Mouse (Mus musculus) lung, postnatal 0 days (tissue): ENCODE results near the gene Defb11. TPM values are rescaled to one million over a fixed set of nuclear protein-coding genes. Genes with fewer than 3 reads are reported as not detected.
"Not testable (repeated sequence)": the region's sequence is repeated elsewhere in the genome, so short reads cannot be mapped to it uniquely, and the experiment has no call there.

Experiments used
- ATAC-seq: fragments of 200-750 bp; cut with Nextera tagmentation; 2 replicates; pipeline ENCODE4 v1.8.0; 2017; ENCODE audit warnings: moderate library complexity
- DNase-seq: peaks from one replicate; pipeline ENCODE4 v3.0.0-alpha.2; 2016; ENCODE audit warnings: low spot score
- H3K27ac ChIP-seq: fragments of 300-500 bp; sonication (generic); 2 replicates; pipeline ENCODE4 v1.5.1; 2014; ENCODE audit warnings: antibody characterized with exemption, mild to moderate bottlenecking, low read length, mixed read lengths
- H3K27me3 ChIP-seq: fragments of 300-500 bp; sonication (generic); replicated peaks from 2 replicates; pipeline ENCODE4 v1.6.1; 2014; ENCODE audit warnings: low read length, mixed read lengths; ENCODE audit not compliant: insufficient read depth
- H3K36me3 ChIP-seq: fragments of 300-500 bp; sonication (generic); 2 replicates; pipeline ENCODE4 v1.6.1; 2014; ENCODE audit warnings: low read length, mixed read lengths; ENCODE audit not compliant: insufficient read depth
- H3K4me1 ChIP-seq: fragments of 300-500 bp; sonication (generic); 2 replicates; pipeline ENCODE4 v1.6.1; 2014; ENCODE audit warnings: antibody characterized with exemption, low read depth, low read length, mixed read lengths; ENCODE audit not compliant: insufficient read depth
- H3K4me2 ChIP-seq: fragments of 300-500 bp; sonication (generic); replicated peaks from 2 replicates; pipeline ENCODE4 v1.6.1; 2014; ENCODE audit warnings: low read depth, mild to moderate bottlenecking, low read length, moderate library complexity, mixed read lengths
- H3K4me3 ChIP-seq: fragments of 300-500 bp; sonication (generic); 2 replicates; pipeline ENCODE4 v1.5.1; 2014; ENCODE audit warnings: low read depth, low read length
- H3K9ac ChIP-seq: fragments of 300-500 bp; sonication (generic); replicated peaks from 2 replicates; pipeline ENCODE4 v1.6.1; 2014; ENCODE audit warnings: low read depth, mild to moderate bottlenecking
- H3K9me3 ChIP-seq: fragments of 300-500 bp; sonication (generic); 2 replicates; pipeline ENCODE4 v1.6.1; 2016; ENCODE audit warnings: low read length, mixed read lengths
- CTCF ChIP-seq: IDR thresholded peaks from 2 replicates; pipeline ENCODE4 v1.5.1; 2016; ENCODE audit warnings: antibody characterized with exemption, mild to moderate bottlenecking
- EP300 ChIP-seq: IDR thresholded peaks from 2 replicates; pipeline ENCODE4 v1.6.1; 2016; ENCODE audit warnings: antibody characterized with exemption, mild to moderate bottlenecking, control low read depth
- WGBS: fragments of 180-500 bp; shearing (Covaris S2); extraction: QIAGEN DNeasy Blood & Tissue Kit; methylation state at CpG from one replicate; pipeline ENCODE4 v1.1.7; 2014; 5-methylcytosine and 5-hydroxymethylcytosine counted together
- polyA plus RNA-seq: library from polyadenylated mRNA; unstranded; fragments of >200 nt; fragmentation: Nextera tagmentation; extraction: Ambion mirVana; gene quantifications from 2 replicates; pipeline ENCODE4 v1.2.1, GENCODE M21; 2015

The Defb11 gene
- polyA plus RNA-seq, 1 experiment from 2014 or later = not detected

DNA sequence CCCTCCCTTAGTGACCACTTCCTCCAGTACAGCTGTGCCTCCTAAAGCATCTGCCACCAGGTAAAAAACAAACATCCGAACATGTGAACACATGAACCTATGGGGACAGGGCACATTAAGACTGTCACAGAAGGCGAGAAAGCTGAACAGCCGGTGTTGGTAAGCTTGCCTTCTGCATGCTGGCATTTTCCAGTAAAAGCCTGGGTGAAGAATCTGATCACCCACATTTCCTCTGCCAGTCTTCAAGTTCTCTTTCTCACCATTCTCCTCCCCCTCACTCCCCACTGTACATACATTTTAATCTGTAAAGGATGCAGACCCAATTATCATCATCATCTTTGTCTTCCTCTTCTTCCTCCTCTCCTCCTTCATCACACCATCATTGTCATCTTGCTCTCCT lies 9.4 kb upstream of the Defb11 start:
- ATAC-seq (no peak), DNase-seq (no peak)
- no peaks in the 10 kb centered on the region for H3K36me3 ChIP-seq
- no peaks in the 10 kb centered on the region for H3K27me3 ChIP-seq
- H3K4me2 ChIP-seq = no peak overlapping the region
- no peaks in the 10 kb centered on the region for H3K9me3 ChIP-seq
- WGBS = 76% methylated on average over 3 of the region's 3 CpGs
- H3K9ac ChIP-seq = no peak overlapping the region
- H3K4me1 ChIP-seq = no peaks in the 10 kb centered on the region
- TF ChIP-seq CTCF = no peak
- TF ChIP-seq EP300 = no peak
- H3K27ac ChIP-seq = no peak overlapping the region
- no peak overlapping the region for H3K4me3 ChIP-seq

DNA sequence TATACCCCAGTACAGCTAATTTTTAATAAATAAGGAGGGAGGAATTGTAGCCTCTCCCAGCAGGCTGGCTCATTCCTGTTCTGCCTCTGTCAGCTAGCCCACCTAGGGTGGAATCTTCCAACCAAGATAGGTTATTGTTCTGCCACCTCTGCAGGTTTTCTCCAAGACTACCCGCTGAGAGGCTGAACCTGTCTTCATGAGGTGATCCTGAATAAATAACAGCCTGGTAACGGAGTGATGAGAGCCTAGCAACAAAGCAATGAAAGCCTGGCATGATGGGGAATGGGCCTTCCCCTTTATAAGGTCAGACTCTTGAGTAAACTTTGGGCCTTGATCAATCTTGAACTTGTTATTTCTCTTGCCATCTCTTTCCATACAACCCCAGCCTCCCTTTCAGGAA lies 6.3 kb upstream of the Defb11 start:
- no peak overlapping the region for H3K4me2 ChIP-seq
- 19% methylated on average over 2 of the region's 2 CpGs for WGBS
- no peak overlapping the region for H3K9ac ChIP-seq
- H3K9me3 ChIP-seq = no peaks in the 10 kb centered on the region
- no peak for ATAC-seq
- TF ChIP-seq EP300 (no peak), CTCF (no peak)
- H3K4me3 ChIP-seq = no peak overlapping the region
- no peaks in the 10 kb centered on the region for H3K36me3 ChIP-seq
- no peak for DNase-seq
- no peaks in the 10 kb centered on the region for H3K27me3 ChIP-seq
- H3K4me1 ChIP-seq = no peaks in the 10 kb centered on the region
- H3K27ac ChIP-seq = no peak overlapping the region

- no peak for DNase-seq
- no peaks in the 10 kb centered on the region for H3K27me3 ChIP-seq
- H3K4me2 ChIP-seq = no peak overlapping the region
- 7% methylated on average over 1 of the region's 1 CpGs for WGBS
- no peak for ATAC-seq
- no peak overlapping the region for H3K9ac ChIP-seq
- no peak overlapping the region for H3K27ac ChIP-seq
- H3K4me3 ChIP-seq = no peak overlapping the region
- H3K4me1 ChIP-seq = no peaks in the 10 kb centered on the region
- H3K9me3 ChIP-seq = no peaks in the 10 kb centered on the region
- no peak for TF ChIP-seq EP300
- no peak for TF ChIP-seq CTCF
- no peaks in the 10 kb centered on the region for H3K36me3 ChIP-seq
Observed at GRCm38 (mm10) chr8:21911931-21912330, 5.7 kb upstream of the Defb11 start.

- not testable (repeated sequence) for H3K9me3 ChIP-seq, ATAC-seq, H3K4me1 ChIP-seq, H3K27me3 ChIP-seq, H3K36me3 ChIP-seq, H3K9ac ChIP-seq, H3K4me3 ChIP-seq, H3K4me2 ChIP-seq, DNase-seq, H3K27ac ChIP-seq
Observed at GRCm38 (mm10) chr8:21885321-21885720, 20.9 kb downstream of the Defb11 start, which contains the start of gene Defb9. TSS of gene Defb9 (minus strand) at chr8:21885421.

DNA sequence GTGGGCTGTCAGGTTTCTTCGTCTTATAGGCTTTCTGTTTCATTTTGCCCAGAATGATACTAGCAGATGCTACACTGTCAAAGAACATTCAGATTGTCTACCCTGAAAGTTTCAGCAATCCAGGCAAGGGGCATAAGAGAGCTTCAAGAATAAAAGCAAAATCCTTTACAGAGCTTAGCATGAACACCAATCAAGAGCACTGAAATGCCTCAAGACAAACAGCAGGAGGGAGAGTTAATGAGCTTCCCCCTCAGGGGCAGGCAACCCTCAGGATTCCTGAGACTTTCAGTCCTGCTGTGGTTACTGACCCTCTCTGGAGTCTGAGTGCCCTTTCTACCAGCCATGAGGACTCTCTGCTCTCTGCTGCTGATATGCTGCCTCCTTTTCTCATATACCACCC lies 47.6 kb downstream of the Defb11 start, which contains the start of gene Defb10:
Gene Defb10 (plus strand): TSS at position 316 of the 400 bp plus-strand sequence.
- not testable (repeated sequence) for H3K36me3 ChIP-seq, H3K4me3 ChIP-seq, ATAC-seq, H3K27ac ChIP-seq, H3K4me1 ChIP-seq, DNase-seq, H3K4me2 ChIP-seq, H3K27me3 ChIP-seq, H3K9me3 ChIP-seq, H3K9ac ChIP-seq
- WGBS = 43% methylated on average over 1 of the region's 1 CpGs

Other genes with a start within 250 kb of the Defb11 start
- gene Defa34, start 240.6 kb downstream of the Defb11 start, polyA plus RNA-seq = not detected in 2 replicates
- not detected in 2 replicates for gene AY761184, start 202.8 kb downstream of the Defb11 start, polyA plus RNA-seq
- not detected in 2 replicates for gene Defa24, start 171.9 kb downstream of the Defb11 start, polyA plus RNA-seq
- not detected in 2 replicates for gene Defb50, start 82.9 kb downstream of the Defb11 start, polyA plus RNA-seq
- gene Defb2, start 66.5 kb downstream of the Defb11 start, polyA plus RNA-seq = not detected in 2 replicates
- gene Defb10, start 47.5 kb downstream of the Defb11 start, polyA plus RNA-seq = not detected in 2 replicates
- not detected in 2 replicates for gene Defb9, start 21.0 kb downstream of the Defb11 start, polyA plus RNA-seq
- not detected in 2 replicates for gene Defb15, start 26.3 kb upstream of the Defb11 start, polyA plus RNA-seq
- gene Defb35, start 31.9 kb upstream of the Defb11 start, polyA plus RNA-seq = not detected in 2 replicates
- not detected in 2 replicates for gene Defb13, start 40.4 kb upstream of the Defb11 start, polyA plus RNA-seq
- not detected in 2 replicates for gene Fam90a1a, start 52.3 kb upstream of the Defb11 start, polyA plus RNA-seq
- not detected in 2 replicates for gene Ccdc70, start 63.4 kb upstream of the Defb11 start, polyA plus RNA-seq
- 7.3 and 12.0 TPM in 2 replicates for gene Atp7b, start 153.9 kb upstream of the Defb11 start, polyA plus RNA-seq
- 13.3 and 13.6 TPM in 2 replicates for gene Alg11, start 154.3 kb upstream of the Defb11 start, polyA plus RNA-seq
- 5.2 and 6.9 TPM in 2 replicates for gene Nek5, start 218.6 kb upstream of the Defb11 start, polyA plus RNA-seq